Mouse (Mus musculus): Measurements from ENCODE around the gene Gm21974. TPM values are rescaled to one million over a fixed set of nuclear protein-coding genes. Genes with fewer than 3 reads are reported as not detected.
A peak's percentile ranks its signal among the peaks of the same experiment; 100 is the strongest.

The Gm21974 gene
- polyA plus RNA-seq, 1 experiment from 2014 or later = not detected

GRCm38 (mm10) chr7:127867641-127868040, 27.6 kb downstream of the Gm21974 start:
- Histone ChIP-seq H3K36me3 (ENCODE audit: control insufficient read depth, insufficient read depth, low read length) (peaks cover 29% of the 10 kb centered on the region), H3K4me2 (replicated peaks; ENCODE audit: low read depth, low read length) (no peak overlapping the region), H3K27ac (ENCODE audit: low read length) (no peak overlapping the region), H3K4me3 (ENCODE audit: low read depth, low read length) (no peak overlapping the region), H3K27me3 (ENCODE audit: control insufficient read depth, insufficient read depth, low read length) (no peaks in the 10 kb centered on the region), H3K9me3 (ENCODE audit: control insufficient read depth, low read depth, low read length) (no peaks in the 10 kb centered on the region), H3K9ac (replicated peaks; ENCODE audit: low read depth, low read length) (no peak overlapping the region), H3K4me1 (ENCODE audit: control insufficient read depth, insufficient read depth, low read length) (0 out of 2 replicates have a peak, but pooled peaks cover 4% of the 10 kb centered on the region)
- ATAC-seq (ENCODE audit: insufficient number of reproducible peaks, insufficient read depth, low FRiP score, low read depth) = no peak
- WGBS = 96% methylated on average over 18 of the region's 18 CpGs

GRCm38 (mm10) chr7:127866434-127866833, 28.8 kb downstream of the Gm21974 start:
- Histone ChIP-seq H3K27ac (ENCODE audit: low read length) (no peak overlapping the region), H3K36me3 (ENCODE audit: control insufficient read depth, insufficient read depth, low read length) (peaks cover 29% of the 10 kb centered on the region), H3K4me3 (ENCODE audit: low read depth, low read length) (no peak overlapping the region), H3K4me2 (replicated peaks; ENCODE audit: low read depth, low read length) (no peak overlapping the region), H3K9ac (replicated peaks; ENCODE audit: low read depth, low read length) (no peak overlapping the region), H3K4me1 (ENCODE audit: control insufficient read depth, insufficient read depth, low read length) (0 out of 2 replicates have a peak, but pooled peaks cover 4% of the 10 kb centered on the region), H3K27me3 (ENCODE audit: control insufficient read depth, insufficient read depth, low read length) (no peaks in the 10 kb centered on the region), H3K9me3 (ENCODE audit: control insufficient read depth, low read depth, low read length) (no peaks in the 10 kb centered on the region)
- no peak for ATAC-seq (ENCODE audit: insufficient number of reproducible peaks, insufficient read depth, low FRiP score, low read depth)
- 97% methylated on average over 12 of the region's 12 CpGs for WGBS

DNA sequence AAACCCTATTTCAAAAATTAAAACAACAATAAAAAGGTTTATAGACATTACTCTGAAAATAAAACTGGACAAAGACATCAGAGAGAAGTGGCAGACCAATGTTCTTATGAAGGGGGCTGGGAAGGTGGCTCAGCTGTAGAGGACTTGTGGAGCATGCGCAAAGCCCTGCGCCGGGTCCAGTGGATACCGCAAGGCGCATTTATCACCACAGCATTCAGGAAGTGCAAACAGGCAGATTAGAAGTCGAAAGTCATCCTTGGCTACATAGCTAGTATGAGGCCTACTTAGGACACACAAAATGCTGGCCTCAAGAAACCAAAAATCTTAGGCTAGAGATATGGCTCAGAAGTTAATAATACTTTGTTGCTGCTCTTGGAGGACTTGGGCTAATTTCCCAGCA, 37.0 kb downstream of the Gm21974 start:
- Histone ChIP-seq H3K27me3 (ENCODE audit: control insufficient read depth, insufficient read depth, low read length) (no peaks in the 10 kb centered on the region), H3K4me3 (ENCODE audit: low read depth, low read length) (no peak overlapping the region), H3K27ac (ENCODE audit: low read length) (no peak overlapping the region), H3K4me1 (ENCODE audit: control insufficient read depth, insufficient read depth, low read length) (no peaks in the 10 kb centered on the region), H3K9me3 (ENCODE audit: control insufficient read depth, low read depth, low read length) (no peaks in the 10 kb centered on the region), H3K36me3 (ENCODE audit: control insufficient read depth, insufficient read depth, low read length) (no peaks in the 10 kb centered on the region), H3K4me2 (replicated peaks; ENCODE audit: low read depth, low read length) (no peak overlapping the region), H3K9ac (replicated peaks; ENCODE audit: low read depth, low read length) (no peak overlapping the region)
- ATAC-seq (ENCODE audit: insufficient number of reproducible peaks, insufficient read depth, low FRiP score, low read depth) = no peak
- 90% methylated on average over 6 of the region's 6 CpGs for WGBS

DNA sequence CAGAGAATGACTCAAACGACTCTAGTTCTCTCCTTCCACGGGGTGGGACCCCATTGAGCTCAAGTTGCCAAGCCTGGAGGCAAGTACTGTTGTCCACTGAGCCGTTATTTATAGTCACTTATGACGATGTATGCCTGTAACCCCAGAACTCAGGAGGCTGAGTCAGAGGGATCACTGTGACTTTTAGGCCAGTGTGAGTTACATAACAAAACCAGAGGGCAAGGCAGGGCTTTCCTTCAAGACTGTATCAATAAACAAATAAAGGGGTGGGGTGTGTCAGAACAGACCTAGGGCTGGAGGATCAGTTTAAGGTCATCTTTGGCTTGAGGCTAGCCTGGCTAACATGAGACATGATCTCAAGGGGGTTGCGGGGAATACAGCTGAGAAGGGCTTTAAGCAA, 44.3 kb downstream of the Gm21974 start:
- H3K9ac ChIP-seq (replicated peaks; ENCODE audit: low read depth, low read length) = no peak overlapping the region
- no peak for ATAC-seq (ENCODE audit: insufficient number of reproducible peaks, insufficient read depth, low FRiP score, low read depth)
- H3K27ac ChIP-seq (ENCODE audit: low read length) = no peak overlapping the region
- WGBS = 61% methylated on average over 5 of the region's 5 CpGs
- no peaks in the 10 kb centered on the region for H3K27me3 ChIP-seq (ENCODE audit: control insufficient read depth, insufficient read depth, low read length)
- H3K9me3 ChIP-seq (ENCODE audit: control insufficient read depth, low read depth, low read length) = no peaks in the 10 kb centered on the region
- H3K4me2 ChIP-seq (replicated peaks; ENCODE audit: low read depth, low read length) = no peak overlapping the region
- H3K36me3 ChIP-seq (ENCODE audit: control insufficient read depth, insufficient read depth, low read length) = peaks cover 12% of the 10 kb centered on the region; the same call in 1 of the 2 replicates
- no peak overlapping the region for H3K4me3 ChIP-seq (ENCODE audit: low read depth, low read length)
- no peaks in the 10 kb centered on the region for H3K4me1 ChIP-seq (ENCODE audit: control insufficient read depth, insufficient read depth, low read length)

DNA sequence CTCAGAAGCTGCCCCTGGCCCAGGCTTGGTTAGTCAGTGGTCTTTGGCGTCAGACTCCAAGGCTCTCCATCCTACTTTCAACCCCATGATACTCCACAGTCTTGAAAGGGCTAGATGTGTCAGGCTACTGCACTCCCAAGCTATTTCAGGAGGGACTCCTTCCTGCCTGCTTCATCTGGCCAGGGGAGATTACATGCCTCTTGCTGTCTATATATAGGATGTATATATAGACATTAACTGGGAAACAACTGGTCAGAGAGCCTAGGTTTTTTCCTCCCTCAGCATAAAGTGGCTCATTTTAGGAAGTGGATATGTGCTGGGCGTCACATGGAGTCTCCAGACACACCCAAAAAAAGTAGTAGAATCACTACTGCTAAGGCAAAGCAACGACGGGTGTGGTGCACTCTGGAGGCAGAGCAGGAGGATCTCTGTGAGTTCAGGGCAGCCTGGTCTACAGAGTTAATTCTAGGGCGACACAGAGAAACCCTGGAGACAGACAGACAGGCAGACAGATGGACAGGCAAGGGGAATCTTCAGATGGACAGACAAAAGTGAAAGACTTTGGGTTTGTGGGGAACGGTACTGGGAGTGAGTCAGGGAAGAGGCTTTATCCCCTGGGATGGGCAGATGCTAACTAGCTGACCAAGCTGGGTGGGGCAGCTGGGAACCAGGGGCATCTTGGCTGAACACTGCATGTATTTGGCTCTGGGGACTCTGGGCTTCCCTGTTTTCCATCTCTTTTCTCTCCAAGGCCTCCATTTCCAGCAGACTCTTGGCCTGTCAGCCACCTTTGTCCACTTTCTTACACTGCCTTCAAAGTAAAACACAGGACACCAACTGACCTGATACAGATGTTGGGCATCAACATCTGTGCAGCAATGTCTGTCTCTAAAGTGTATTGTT, 45.0 kb downstream of the Gm21974 start:
- peaks cover 12% of the 10 kb centered on the region; the same call in 1 of the 2 replicates for H3K36me3 ChIP-seq (ENCODE audit: control insufficient read depth, insufficient read depth, low read length)
- no peak overlapping the region for H3K27ac ChIP-seq (ENCODE audit: low read length)
- no peak for ATAC-seq (ENCODE audit: insufficient number of reproducible peaks, insufficient read depth, low FRiP score, low read depth)
- WGBS = 77% methylated on average over 6 of the region's 6 CpGs
- no peak overlapping the region for H3K4me3 ChIP-seq (ENCODE audit: low read depth, low read length)
- no peaks in the 10 kb centered on the region for H3K9me3 ChIP-seq (ENCODE audit: control insufficient read depth, low read depth, low read length)
- no peak overlapping the region for H3K9ac ChIP-seq (replicated peaks; ENCODE audit: low read depth, low read length)
- H3K27me3 ChIP-seq (ENCODE audit: control insufficient read depth, insufficient read depth, low read length) = no peaks in the 10 kb centered on the region
- H3K4me1 ChIP-seq (ENCODE audit: control insufficient read depth, insufficient read depth, low read length) = no peaks in the 10 kb centered on the region
- H3K4me2 ChIP-seq (replicated peaks; ENCODE audit: low read depth, low read length) = no peak overlapping the region

GRCm38 (mm10) chr7:127842001-127842718, 53.1 kb downstream of the Gm21974 start:
- Histone ChIP-seq H3K9me3 (ENCODE audit: control insufficient read depth, low read depth, low read length) (no peaks in the 10 kb centered on the region), H3K4me3 (ENCODE audit: low read depth, low read length) (peak overlapping the region; percentile 84), H3K9ac (replicated peaks; ENCODE audit: low read depth, low read length) (peak overlapping the region; percentile 61), H3K36me3 (ENCODE audit: control insufficient read depth, insufficient read depth, low read length) (peaks cover 23% of the 10 kb centered on the region), H3K4me1 (ENCODE audit: control insufficient read depth, insufficient read depth, low read length) (peaks cover 4% of the 10 kb centered on the region), H3K27me3 (ENCODE audit: control insufficient read depth, insufficient read depth, low read length) (no peaks in the 10 kb centered on the region), H3K4me2 (replicated peaks; ENCODE audit: low read depth, low read length) (peak overlapping the region; percentile 91), H3K27ac (ENCODE audit: low read length) (peak overlapping the region; percentile 94)
- peak; percentile 64 for ATAC-seq (ENCODE audit: insufficient number of reproducible peaks, insufficient read depth, low FRiP score, low read depth)
- WGBS = under 1% methylated on average over 40 of the region's 40 CpGs

- H3K36me3 ChIP-seq (ENCODE audit: control insufficient read depth, insufficient read depth, low read length) = peaks cover 18% of the 10 kb centered on the region
- peak overlapping the region; percentile 91 for H3K4me2 ChIP-seq (replicated peaks; ENCODE audit: low read depth, low read length)
- peak overlapping the region; percentile 94 for H3K27ac ChIP-seq (ENCODE audit: low read length)
- WGBS = under 1% methylated on average over 39 of the region's 46 CpGs
- H3K9me3 ChIP-seq (ENCODE audit: control insufficient read depth, low read depth, low read length) = no peaks in the 10 kb centered on the region
- H3K4me1 ChIP-seq (ENCODE audit: control insufficient read depth, insufficient read depth, low read length) = peaks cover 4% of the 10 kb centered on the region
- no peaks in the 10 kb centered on the region for H3K27me3 ChIP-seq (ENCODE audit: control insufficient read depth, insufficient read depth, low read length)
- peak overlapping the region; percentile 61 for H3K9ac ChIP-seq (replicated peaks; ENCODE audit: low read depth, low read length)
- peak overlapping the region; percentile 84 for H3K4me3 ChIP-seq (ENCODE audit: low read depth, low read length)
- peak; percentile 93 for ATAC-seq (ENCODE audit: insufficient number of reproducible peaks, insufficient read depth, low FRiP score, low read depth)
These were observed 53.8 kb downstream of the Gm21974 start for GRCm38 (mm10) chr7:127841340-127842000.

- Histone ChIP-seq H3K9me3 (ENCODE audit: control insufficient read depth, low read depth, low read length) (no peaks in the 10 kb centered on the region), H3K9ac (replicated peaks; ENCODE audit: low read depth, low read length) (peak overlapping the region; percentile 61; the same call in 1 of the 2 replicates), H3K4me3 (ENCODE audit: low read depth, low read length) (peak overlapping the region; percentile 84), H3K27me3 (ENCODE audit: control insufficient read depth, insufficient read depth, low read length) (no peaks in the 10 kb centered on the region), H3K27ac (ENCODE audit: low read length) (peak overlapping the region; percentile 94), H3K36me3 (ENCODE audit: control insufficient read depth, insufficient read depth, low read length) (peaks cover 15% of the 10 kb centered on the region), H3K4me1 (ENCODE audit: control insufficient read depth, insufficient read depth, low read length) (peaks cover 4% of the 10 kb centered on the region), H3K4me2 (replicated peaks; ENCODE audit: low read depth, low read length) (peak overlapping the region; percentile 91)
- ATAC-seq (ENCODE audit: insufficient number of reproducible peaks, insufficient read depth, low FRiP score, low read depth) = peak; percentile 23; the same call in 1 of the 2 replicates
- WGBS = 3% methylated on average over 15 of the region's 15 CpGs
These were observed 54.4 kb downstream of the Gm21974 start for GRCm38 (mm10) chr7:127840886-127841285.
